7 mouse cellular contexts compared by ENCODE assay signal in the genomic region with DNA sequence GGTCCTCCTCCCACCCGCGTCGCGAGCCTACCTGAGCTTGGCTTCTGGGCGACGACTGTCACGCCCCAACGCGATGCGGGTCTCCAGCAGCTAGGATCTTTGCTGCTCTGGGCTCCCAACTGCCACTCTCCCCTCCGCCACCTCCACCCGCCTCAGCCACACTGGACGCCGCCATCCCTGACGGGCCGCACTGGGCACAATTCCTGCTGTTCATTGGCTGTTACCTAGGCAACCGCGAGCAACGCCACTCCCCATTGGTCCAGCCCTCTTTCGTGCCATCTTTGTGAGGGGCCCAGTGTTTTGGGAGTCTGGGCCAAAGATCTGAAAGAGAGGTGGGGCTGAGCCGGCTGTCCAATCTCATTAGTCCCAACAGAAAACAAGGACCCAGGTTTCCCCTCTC. TPM values are rescaled to one million over a fixed set of nuclear protein-coding genes. Genes with fewer than 3 reads are reported as not detected.
DNase-seq lines count a peak whose midpoint lies in the region; ATAC-seq lines count a peak whose summit lies in the region.

TSS of gene Morn4 (minus strand) at position 192 of the 400 bp plus-strand sequence.

- peak; percentile 44 for ATAC-seq in megakaryocyte progenitor cell, adult 5-6 weeks (replicated peaks; ENCODE audit: poor library complexity)

- DNase-seq in adrenal gland, postnatal 14 days, result peak; percentile 93
- DNase-seq in embryo, embryonic 10 days (ENCODE audit: low spot score), result peak; percentile 98
- peak; percentile 65 for DNase-seq in gastrocnemius, postnatal 25 days
- DNase-seq in induced T-regulatory cell, adult 2 months (ENCODE audit: low read depth), result peak; percentile 65
- DNase-seq in left cerebral cortex, adult 9 months (ENCODE audit: low spot score in 2 of 2), result peak; percentile 81 to 94
- peak; percentile 89 to 93 for DNase-seq in right cerebral cortex, postnatal 36 days (ENCODE audit: low spot score in 2 of 2)

RNA-seq across cellular contexts. Expression of gene Morn4, which starts in this region (rescaled TPM):
- 5.4 and 7.4 TPM in 2 replicates for total RNA-seq in adrenal gland, postnatal 14 days (2021)
- 1 to 10 TPM; 1.2 to 1.8 TPM for total RNA-seq in gastrocnemius, postnatal 25 days (2021)
- 0.67 and 1.4 TPM in 2 replicates for total RNA-seq in megakaryocyte progenitor cell, adult 5-6 weeks (2015)
- total RNA-seq in megakaryocyte progenitor cell, adult 5-6 weeks (2017), result 0.30 and 0.54 TPM in 2 replicates

Comparison
In these comparisons a context has a peak if more than half of its experiments do, and no peak if none do; other contexts are left out.
1. Peak in every context shown above with its lines: DNase-seq and ATAC-seq.